Mouse (Mus musculus) MEL (cell line): ENCODE results near the gene Gm527. TPM values are rescaled to one million over a fixed set of nuclear protein-coding genes. Genes with fewer than 3 reads are reported as not detected.

Experiments used
- DNase-seq: peaks from one replicate; pipeline ENCODE4 v3.0.0; 2011; ENCODE audit warnings: low read depth, low spot score
- H3K27ac ChIP-seq: 2 replicates; pipeline ENCODE4 v1.5.1; 2012; ENCODE audit warnings: low read depth, mild to moderate bottlenecking, control low read depth, low read length, moderate library complexity; ENCODE audit not compliant: control insufficient read depth
- H3K27me3 ChIP-seq, 2 experiments: fragments of 150-350 bp in 1 of 2; sonication (generic) in 1 of 2; 2 replicates each; pipeline ENCODE4 v1.6.1; 2012; ENCODE audit warnings: low read length in 2 of 2, mild to moderate bottlenecking in 2 of 2, improper control_type of control experiment in 1 of 2, moderate library complexity in 1 of 2; ENCODE audit not compliant: insufficient read depth in 2 of 2, control insufficient read depth in 1 of 2
- H3K36me3 ChIP-seq, 2 experiments: 2 replicates each; pipeline ENCODE4 v1.6.1; 2012 to 2014; ENCODE audit warnings: low read length in 2 of 2, improper control_type of control experiment in 1 of 2, inconsistent platforms in 1 of 2, mild to moderate bottlenecking in 1 of 2; ENCODE audit not compliant: insufficient read depth in 2 of 2, control insufficient read depth in 1 of 2
- H3K4me1 ChIP-seq, 2 experiments: fragments of 150-350 bp in 1 of 2; sonication (generic) in 1 of 2; 2 replicates each; pipeline ENCODE4 v1.6.1; 2012; ENCODE audit warnings: low read length in 2 of 2, improper control_type of control experiment in 1 of 2, mild to moderate bottlenecking in 1 of 2; ENCODE audit not compliant: insufficient read depth in 2 of 2, control insufficient read depth in 1 of 2
- H3K4me3 ChIP-seq, 2 experiments: fragments of 150-350 bp in 1 of 2; sonication (generic) in 1 of 2; 2 replicates each; pipeline ENCODE4 v1.5.1; 2012; ENCODE audit warnings: low read depth in 2 of 2, low read length in 2 of 2, mild to moderate bottlenecking in 2 of 2, moderate library complexity in 2 of 2, control low read depth in 1 of 2, improper control_type of control experiment in 1 of 2; ENCODE audit not compliant: control insufficient read depth in 1 of 2, insufficient read depth in 1 of 2
- H3K79me2 ChIP-seq: 2 replicates; pipeline ENCODE4 v1.6.1; 2012; ENCODE audit warnings: mild to moderate bottlenecking, low read length, moderate library complexity; ENCODE audit not compliant: control insufficient read depth, poor library complexity, insufficient read depth
- H3K9ac ChIP-seq: 2 replicates; pipeline ENCODE4 v1.6.1; 2012; ENCODE audit warnings: low read depth, mild to moderate bottlenecking, control low read depth, low read length, moderate library complexity; ENCODE audit not compliant: control insufficient read depth, poor library complexity, severe bottlenecking
- H3K9me3 ChIP-seq: fragments of 150-350 bp; sonication (generic); replicated peaks from 2 replicates; pipeline ENCODE4 v1.6.1; 2012; ENCODE audit warnings: mild to moderate bottlenecking, low read length, improper control_type of control experiment, moderate library complexity; ENCODE audit not compliant: insufficient read depth
- CTCF ChIP-seq, 3 experiments: IDR thresholded peaks in 2 of 3; conservative IDR thresholded peaks in 1 of 3; 2 replicates each; pipeline ENCODE4 v1.5.1; 2011 to 2012; ENCODE audit warnings: low read length in 3 of 3, low read depth in 2 of 3, mild to moderate bottlenecking in 2 of 3, improper control_type of control experiment in 1 of 3, inconsistent platforms in 1 of 3, mixed read lengths in 1 of 3, moderate library complexity in 1 of 3; ENCODE audit not compliant: control insufficient read depth in 1 of 3, insufficient read depth in 1 of 3, poor library complexity in 1 of 3, severe bottlenecking in 1 of 3
- E2F4 ChIP-seq: IDR thresholded peaks from 2 replicates; pipeline ENCODE4 v1.6.1; 2011; ENCODE audit warnings: low read depth, low read length, improper control_type of control experiment, borderline replicate concordance
- MXI1 ChIP-seq: IDR thresholded peaks from 2 replicates; pipeline ENCODE4 v1.6.1; 2011; ENCODE audit warnings: mild to moderate bottlenecking, low read depth, low read length, improper control_type of control experiment
- NELFE ChIP-seq: IDR thresholded peaks from 2 replicates; pipeline ENCODE4 v1.6.1; 2011; ENCODE audit warnings: low read depth, low read length, improper control_type of control experiment
- NRF1 ChIP-seq: IDR thresholded peaks from 2 replicates; pipeline ENCODE4 v1.6.1; 2014; ENCODE audit warnings: low read depth, mild to moderate bottlenecking, inconsistent platforms, low read length, improper control_type of control experiment, moderate library complexity; ENCODE audit not compliant: poor library complexity, insufficient read depth, severe bottlenecking
- POLR2AphosphoS2 ChIP-seq: IDR thresholded peaks from 2 replicates; pipeline ENCODE4 v1.6.1; 2011; ENCODE audit warnings: low read length, improper control_type of control experiment
- SIN3A ChIP-seq: IDR thresholded peaks from 2 replicates; pipeline ENCODE4 v1.6.1; 2012; ENCODE audit warnings: low read length, improper control_type of control experiment, inconsistent platforms
- TAL1 ChIP-seq: IDR thresholded peaks from 2 replicates; pipeline ENCODE4 v1.6.1; 2012; ENCODE audit warnings: mild to moderate bottlenecking, inconsistent platforms, low read length, moderate library complexity, mixed read lengths
- TCF12 ChIP-seq: IDR thresholded peaks from 2 replicates; pipeline ENCODE4 v1.6.1; 2014; ENCODE audit warnings: low read depth, mild to moderate bottlenecking, inconsistent platforms, low read length, improper control_type of control experiment, moderate library complexity
- USF1 ChIP-seq: IDR thresholded peaks from 2 replicates; pipeline ENCODE4 v1.6.1; 2014; ENCODE audit warnings: low read depth, mild to moderate bottlenecking, inconsistent platforms, low read length, improper control_type of control experiment, moderate library complexity
- USF2 ChIP-seq, 2 experiments: IDR thresholded peaks; 2 replicates each; pipeline ENCODE4 v1.6.1; 2011 to 2012; ENCODE audit warnings: improper control_type of control experiment in 2 of 2, low read length in 2 of 2, borderline replicate concordance in 1 of 2, inconsistent platforms in 1 of 2, low read depth in 1 of 2, mild to moderate bottlenecking in 1 of 2; ENCODE audit not compliant: insufficient read depth in 1 of 2
- ZMIZ1 ChIP-seq: IDR thresholded peaks from 2 replicates; pipeline ENCODE4 v1.6.1; 2012; ENCODE audit warnings: low read depth, mild to moderate bottlenecking, inconsistent platforms, low read length, improper control_type of control experiment, moderate library complexity
- polyA plus RNA-seq, 2 experiments: library from polyadenylated mRNA; stranded (reverse) in 1 of 2; unstranded in 1 of 2; fragments of >175 nt in 1 of 2; fragments of >200 nt in 1 of 2; gene quantifications; 2 replicates each; pipeline versions ENCODE4 v1.2.1 to v1.2.4; 2012; ENCODE audit warnings: low replicate concordance in 2 of 2, low read depth in 1 of 2; ENCODE audit not compliant: insufficient read length in 2 of 2, insufficient read depth in 1 of 2, missing spikeins in 1 of 2
- total RNA-seq: library from RNA; depleted of rRNA; stranded (reverse); fragments of 300-350 nt; gene quantifications from 2 replicates; pipeline ENCODE4 v1.2.3, GENCODE M21; 2012

The Gm527 gene
- total and polyA plus RNA-seq, 3 experiments: 1.7 to 2.6 TPM; not detected in 1

GRCm38 (mm10) chr12:64967470-64967869 lies 49.8 kb downstream of the Gm527 start:
- H3K27ac ChIP-seq: no peak overlapping the region
- DNase-seq: no peak

GRCm38 (mm10) chr12:64968067-64968466 lies 50.4 kb downstream of the Gm527 start:
- peak; percentile 49 for DNase-seq
- H3K27ac ChIP-seq: no peak overlapping the region

More at GRCm38 (mm10) chr12:64967470-64967869, 49.8 kb downstream of the Gm527 start:
- Histone ChIP-seq H3K79me2 (peaks cover 70% of the 10 kb centered on the region), H3K4me3 (peak overlapping the region; percentile 75 to 98), H3K9me3 (no peaks in the 10 kb centered on the region), H3K9ac (peak overlapping the region; percentile 97), H3K4me1 (peaks cover 7 to 10% of the 10 kb centered on the region in 2 experiments; a peak in 3 of 4 replicates), H3K27me3 (no peaks in the 10 kb centered on the region), H3K36me3 (peaks cover 0 to 29% of the 10 kb centered on the region in 2 experiments; a peak in 3 of 4 replicates)
- no peak for TF ChIP-seq TCF12
- TF ChIP-seq USF1: no peak
- no peak for TF ChIP-seq E2F4
- no peak for TF ChIP-seq USF2 (IDR thresholded peaks at IDR 0.05; ENCODE audit: borderline replicate concordance in 1 of 2, insufficient read depth in 1 of 2, low read depth in 1 of 2, low read length in 2 of 2)
- no peak for TF ChIP-seq NELFE
- TF ChIP-seq SIN3A: no peak

GRCm38 (mm10) chr12:64971399-64971798 lies 53.7 kb downstream of the Gm527 start:
- H3K9ac ChIP-seq: 0 out of 2 replicates have a peak overlapping the region, but pooled peaks have one; percentile 31
- no peak overlapping the region for H3K27ac ChIP-seq
- H3K79me2 ChIP-seq: peaks cover 70% of the 10 kb centered on the region
- H3K4me1 ChIP-seq: peaks cover 17 to 24% of the 10 kb centered on the region in 2 experiments; a peak in 3 of 4 replicates
- H3K9me3 ChIP-seq: no peaks in the 10 kb centered on the region
- no peak for DNase-seq
- TF ChIP-seq MXI1 (peak; percentile 59; the same call in 1 of the 2 replicates), NRF1 (no peak)
- H3K4me3 ChIP-seq: peak overlapping the region in 1 of 2 experiments; percentile 53; a peak in 2 of 4 replicates
- H3K36me3 ChIP-seq: peaks cover 3 to 51% of the 10 kb centered on the region in 2 experiments
- no peaks in the 10 kb centered on the region for H3K27me3 ChIP-seq

More at GRCm38 (mm10) chr12:64968067-64968466, 50.4 kb downstream of the Gm527 start:
- Histone ChIP-seq H3K9ac (peak overlapping the region; percentile 97), H3K79me2 (peaks cover 72% of the 10 kb centered on the region), H3K27me3 (no peaks in the 10 kb centered on the region), H3K9me3 (no peaks in the 10 kb centered on the region), H3K4me3 (peak overlapping the region; percentile 75 to 98), H3K36me3 (peaks cover 0 to 33% of the 10 kb centered on the region in 2 experiments; a peak in 3 of 4 replicates), H3K4me1 (peaks cover 9 to 10% of the 10 kb centered on the region in 2 experiments; a peak in 3 of 4 replicates)
- TF ChIP-seq CTCF (IDR thresholded peaks at IDR 0.05 in 2 of 3, conservative IDR thresholded peaks at IDR 0.05 in 1 of 3; ENCODE audit: control insufficient read depth in 1 of 3, insufficient read depth in 1 of 3, low read depth in 2 of 3, low read length in 3 of 3, poor library complexity in 1 of 3, severe bottlenecking in 1 of 3) (no peak), ZMIZ1 (no peak), TAL1 (peak; percentile 38), POLR2AphosphoS2 (no peak)
